Mouse (Mus musculus): ENCODE data around the gene Zbtb44.

Zbtb44 gene

GRCm38 (mm10) chr9:31115586-31115985, 85.1 kb downstream of the Zbtb44 start:
- no peak for DNase-seq (ENCODE audit: low spot score)

DNA sequence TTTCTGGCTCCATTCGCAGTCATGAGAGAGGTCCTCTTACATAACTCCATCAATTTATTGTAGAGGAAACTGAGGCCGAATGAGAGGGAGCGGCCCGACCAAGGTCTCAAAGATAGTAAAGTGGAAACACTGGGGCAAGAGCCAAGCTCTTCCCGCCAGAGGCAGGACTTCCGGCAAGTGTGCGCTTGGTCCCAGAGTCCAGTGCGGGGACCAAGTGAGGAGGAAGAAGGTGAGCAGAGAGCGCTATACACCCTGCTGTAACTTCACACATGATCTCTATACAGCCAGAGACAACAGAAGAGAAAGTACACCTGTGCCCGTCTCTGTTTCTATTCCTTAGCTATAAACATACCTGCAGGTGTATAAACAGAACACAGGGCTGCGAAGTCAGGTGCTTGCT, 86.6 kb downstream of the Zbtb44 start:
- DNase-seq (ENCODE audit: low spot score), result no peak

GRCm38 (mm10) chr9:31117488-31117887, 87.0 kb downstream of the Zbtb44 start:
- DNase-seq (ENCODE audit: low spot score), result no peak

DNA sequence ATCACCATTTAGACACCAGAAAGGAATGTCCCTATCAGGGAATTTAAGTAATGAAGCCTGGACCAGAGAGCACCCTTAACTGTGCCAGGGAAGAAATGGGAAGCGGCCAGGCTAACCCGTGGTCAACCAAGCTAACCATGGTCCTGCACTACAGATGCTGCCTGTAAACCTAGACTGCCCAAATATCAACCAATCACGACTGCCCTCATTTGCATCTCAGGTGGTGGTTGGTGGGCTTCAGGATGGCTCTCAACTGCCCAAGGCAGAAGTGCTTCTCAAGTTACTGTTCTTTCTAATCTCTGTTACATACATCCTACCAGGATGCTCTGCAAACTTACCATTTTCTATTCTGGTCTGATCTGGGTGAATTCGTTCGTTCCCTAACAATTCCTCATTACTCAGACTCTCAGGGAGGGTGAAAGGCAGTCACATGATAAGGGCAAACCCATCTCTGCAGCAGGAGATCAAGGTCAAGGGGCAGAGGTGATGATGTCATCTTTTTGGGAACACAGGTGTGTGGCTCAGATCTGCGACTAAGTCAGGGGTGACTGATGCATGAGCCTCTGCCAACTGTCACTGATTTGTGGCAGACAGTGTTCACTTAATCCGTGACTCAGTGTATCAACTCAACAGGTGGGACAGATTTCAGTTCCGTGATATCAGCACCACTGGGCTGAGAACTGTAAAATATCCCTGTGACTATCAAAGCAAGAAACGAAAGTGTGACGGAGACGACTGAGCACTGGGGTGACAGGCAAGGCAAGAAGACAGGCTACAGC, 88.3 kb downstream of the Zbtb44 start:
- DNase-seq (ENCODE audit: low spot score), result no peak

DNA sequence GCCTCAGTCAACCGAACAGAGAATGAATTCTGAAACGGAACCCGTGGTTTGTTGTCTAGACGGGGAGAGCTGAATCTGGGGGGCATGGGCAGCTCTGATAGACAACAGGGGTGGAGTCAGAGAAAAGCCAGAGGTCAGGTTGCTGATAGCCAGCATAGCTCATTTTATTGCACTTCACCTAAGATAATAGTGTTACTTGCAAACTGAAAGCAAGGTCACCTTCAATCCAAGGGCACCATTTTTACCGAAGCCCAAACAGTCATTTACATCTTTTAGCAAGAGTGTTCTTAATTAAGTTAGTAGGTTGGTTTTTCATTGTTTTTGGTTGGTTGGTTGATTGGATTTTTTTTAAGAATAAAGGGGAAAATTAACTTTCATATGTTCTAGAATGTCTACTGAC, 89.0 kb downstream of the Zbtb44 start:
- DNase-seq (ENCODE audit: low spot score), result no peak

DNA sequence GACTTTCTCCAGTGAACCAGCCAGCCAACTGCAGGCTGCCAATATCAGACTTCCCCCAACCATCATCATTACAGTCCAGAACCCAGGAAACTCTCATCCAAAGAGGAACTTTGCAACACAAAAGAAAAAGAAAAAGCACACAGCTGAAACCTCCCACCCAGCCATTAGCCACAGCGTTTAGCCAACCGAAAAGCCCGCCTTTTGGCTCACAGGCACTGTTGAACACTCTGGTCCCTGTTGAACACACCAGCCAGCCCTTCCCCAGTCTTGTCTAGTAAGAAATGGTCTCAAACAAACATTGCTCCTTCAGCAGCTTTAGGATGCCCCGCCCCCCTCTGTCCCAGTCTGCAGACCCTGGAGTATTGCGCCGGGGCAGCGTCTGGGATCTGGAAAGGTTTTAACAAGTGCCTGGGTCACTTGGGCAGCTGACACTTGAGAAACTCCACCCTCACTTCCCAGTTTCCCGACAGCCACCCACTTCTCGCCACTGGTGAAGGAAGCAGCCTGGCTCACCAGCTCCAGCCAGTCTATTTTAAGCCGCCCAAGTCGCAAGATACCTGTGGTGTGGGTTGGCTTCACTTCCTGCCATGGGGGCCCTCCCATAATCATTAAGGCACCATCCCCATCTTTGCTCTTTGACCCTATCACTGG, 89.6 kb downstream of the Zbtb44 start:
- no peak for DNase-seq (ENCODE audit: low spot score)

- DNase-seq (ENCODE audit: low spot score), result no peak
Observed at GRCm38 (mm10) chr9:31120533-31120915, 90.1 kb downstream of the Zbtb44 start.

DNA sequence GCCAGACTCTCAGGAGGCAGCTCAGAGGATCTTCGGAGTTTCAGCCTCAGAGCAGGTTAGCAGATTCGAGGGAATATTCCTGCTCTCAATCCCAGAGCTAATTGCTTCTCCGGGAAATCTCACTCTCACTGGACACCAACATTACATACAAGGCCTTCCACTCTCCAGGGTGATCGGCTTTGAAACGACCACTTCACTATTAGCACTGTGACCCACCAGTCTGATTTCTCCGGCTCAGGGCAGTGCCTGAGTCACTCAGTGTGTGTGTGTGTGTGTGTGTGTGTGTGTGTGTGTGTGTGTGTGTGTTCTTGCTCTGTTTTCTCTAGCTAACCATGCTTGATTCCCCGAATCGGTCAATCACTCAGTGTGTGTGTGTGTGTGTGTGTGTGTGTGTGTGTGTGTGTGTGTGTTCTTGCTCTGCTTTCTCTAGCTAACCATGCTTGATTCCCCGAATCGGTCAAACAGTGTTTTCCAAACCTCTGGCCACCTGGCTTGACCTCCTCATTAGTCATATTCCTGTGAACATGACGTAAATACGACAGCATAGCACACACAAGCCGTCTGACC, 92.1 kb downstream of the Zbtb44 start:
- no peak for DNase-seq (ENCODE audit: low spot score)

Measured in ovary, postnatal 10 days (tissue).